Mouse (Mus musculus) E14TG2a.4 (cell line): ENCODE data around the gene Ispd.

Source experiments
- CTCF ChIP-seq: conservative IDR thresholded peaks from 2 replicates; pipeline ENCODE4 v1.5.1; 2014; ENCODE audit warnings: low read length
- NANOG ChIP-seq: IDR thresholded peaks from 2 replicates; pipeline ENCODE4 v1.6.1; 2014; ENCODE audit warnings: borderline replicate concordance, low read length, mixed read lengths

- TF ChIP-seq CTCF (no peak), NANOG (no peak)
These were observed 152.1 kb downstream of the Ispd start for GRCm38 (mm10) chr12:36533160-36533900.
